Mouse (Mus musculus) frontal cortex, postnatal 14 days (tissue): ENCODE measurements around the gene Sorl1.

Source experiments
- DNase-seq, 2 experiments: peaks; one replicate each; pipeline ENCODE4 v3.0.0; 2022; ENCODE audit warnings: low spot score in 2 of 2

Gene Sorl1

DNA sequence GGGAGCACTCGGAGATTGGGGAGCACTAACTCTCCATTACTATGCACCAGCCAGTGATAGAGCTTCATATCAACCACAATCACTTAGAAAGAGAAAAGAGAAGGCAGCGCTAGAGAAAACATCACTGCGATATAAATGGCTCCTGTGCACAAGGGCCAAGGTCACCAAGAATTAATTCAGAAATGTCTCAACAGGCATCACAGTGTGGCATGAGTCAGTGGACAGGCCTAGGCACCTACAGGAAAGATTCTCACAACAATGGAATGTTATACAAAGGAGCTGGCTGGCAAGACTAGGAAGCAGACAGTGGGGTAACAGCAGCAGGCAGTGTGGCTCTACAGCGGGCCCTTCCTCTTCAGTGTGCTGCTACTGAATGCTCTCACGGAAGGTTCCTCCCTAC lies 115.6 kb downstream of the Sorl1 start:
- DNase-seq: no peak

DNA sequence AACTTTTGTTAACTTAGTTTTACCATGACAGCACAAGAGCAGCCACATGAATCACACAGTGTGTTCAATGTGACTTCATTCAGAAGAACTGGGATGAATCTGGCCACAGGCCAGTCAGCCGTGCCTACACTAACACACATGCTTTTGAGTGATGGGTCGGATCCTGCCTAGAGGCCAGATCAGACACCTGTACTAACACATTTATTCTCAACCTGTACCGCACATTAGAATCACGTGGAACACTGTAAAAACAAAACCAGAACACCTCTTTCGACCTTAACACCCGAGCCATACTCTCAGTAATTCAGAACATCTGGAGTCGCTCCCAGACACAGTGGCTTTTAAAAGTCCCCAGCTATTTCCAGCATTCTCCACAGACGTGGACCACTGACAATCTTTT lies 119.0 kb downstream of the Sorl1 start:
- DNase-seq: no peak

DNA sequence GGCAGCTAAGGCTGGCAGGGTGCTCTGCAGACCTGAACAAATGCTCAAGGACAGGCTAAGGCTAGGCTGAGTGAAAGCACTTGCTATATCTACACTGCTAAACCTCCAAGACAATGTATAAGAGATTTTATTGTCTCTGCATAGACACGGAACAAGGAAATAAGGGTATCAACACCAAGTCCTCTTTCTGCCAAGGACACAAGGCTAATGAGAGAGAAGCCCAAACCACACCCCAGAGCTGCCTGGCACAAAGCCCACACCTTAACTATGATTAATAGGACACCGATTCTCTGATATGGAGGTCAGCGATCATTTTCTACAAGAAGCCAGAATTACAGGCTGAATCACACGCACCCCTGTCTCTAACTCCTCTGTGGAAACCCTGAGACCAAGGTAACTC lies 120.0 kb downstream of the Sorl1 start:
- no peak for DNase-seq

DNA sequence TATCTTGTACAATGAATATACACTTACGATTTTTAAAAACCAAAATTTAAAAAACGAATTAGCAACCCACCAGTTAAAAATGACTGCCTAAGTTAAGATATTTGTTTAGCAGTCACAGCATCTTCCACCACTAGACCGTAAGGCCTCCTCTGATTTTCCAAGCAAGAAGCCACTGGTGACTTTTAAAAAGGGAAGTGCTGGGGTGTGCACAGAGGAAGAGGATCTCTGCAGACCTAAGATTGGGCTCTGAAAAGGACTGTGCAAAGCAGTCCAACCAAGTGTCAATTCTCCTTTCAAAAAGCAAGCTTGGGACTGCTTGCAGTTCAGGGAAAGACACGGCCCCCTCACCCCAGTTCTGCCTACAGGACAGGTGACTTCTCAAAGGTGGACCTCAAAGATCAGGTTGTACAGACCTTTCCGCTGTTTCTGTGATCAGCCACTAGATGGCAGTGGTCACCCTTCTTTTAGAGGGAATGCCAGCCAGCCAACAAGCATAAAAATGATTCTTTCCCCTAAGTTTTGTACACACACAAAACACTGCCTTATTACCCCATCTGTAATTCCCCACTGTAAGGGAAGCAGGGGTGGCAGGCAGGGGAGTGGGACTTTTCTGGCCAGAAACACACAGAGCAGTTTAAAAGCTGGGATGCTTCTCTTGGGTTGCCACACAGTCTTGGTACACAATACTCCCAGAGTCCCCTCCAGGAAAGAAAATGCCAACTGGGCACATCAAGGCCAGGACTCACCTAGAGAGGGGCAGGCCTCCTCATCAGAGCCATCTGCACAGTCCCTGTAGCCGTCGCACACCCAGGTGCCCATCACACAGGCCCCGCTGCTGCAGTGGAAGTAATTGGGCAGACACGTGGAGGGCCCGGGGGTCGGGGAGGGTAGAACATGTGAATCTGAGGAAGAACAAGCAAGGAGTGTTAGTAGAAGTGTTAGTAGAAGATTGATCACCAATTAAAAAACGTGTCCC lies 124.3 kb downstream of the Sorl1 start:
- DNase-seq: peak in 1 of 2 experiments; percentile 33

DNA sequence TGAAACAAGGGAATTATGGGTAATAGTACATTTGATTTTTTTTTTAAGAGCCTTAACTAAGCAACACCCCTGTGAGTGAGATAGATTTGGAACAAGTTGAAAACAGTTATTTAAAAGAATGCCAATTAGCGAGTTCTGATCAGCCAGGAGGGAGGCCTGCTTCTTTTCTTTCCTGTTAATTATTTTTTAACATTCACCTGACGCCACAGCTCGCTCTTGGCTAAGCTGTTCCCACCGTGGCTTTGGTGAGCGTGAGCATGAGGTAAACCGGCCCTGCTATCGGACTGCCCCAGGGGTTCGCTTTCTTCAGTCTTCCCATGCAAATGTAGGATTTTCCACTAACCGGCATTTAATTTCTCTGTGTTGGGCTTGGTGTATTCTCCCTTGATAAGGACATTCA lies 128.8 kb downstream of the Sorl1 start:
- DNase-seq: no peak

DNA sequence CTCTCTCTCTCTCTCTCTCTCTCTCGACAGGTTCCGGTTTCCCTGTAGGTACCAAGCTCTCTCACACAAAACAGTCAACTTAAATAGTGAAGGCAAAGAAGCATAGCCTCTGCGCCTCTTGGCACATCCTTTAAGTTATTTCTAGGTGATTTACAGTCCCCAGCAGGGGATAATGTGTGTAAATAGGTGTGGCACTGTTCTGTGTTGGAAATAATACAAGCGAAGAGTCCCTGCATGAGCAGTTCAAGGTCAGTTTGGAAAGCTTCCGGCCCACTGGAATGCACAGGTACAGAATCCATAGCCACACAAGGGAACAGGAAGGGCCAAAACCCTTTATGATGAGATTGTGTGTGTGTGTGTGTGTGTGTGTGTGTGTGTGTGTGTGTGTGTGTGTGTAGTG lies 130.3 kb downstream of the Sorl1 start:
- no peak for DNase-seq

DNA sequence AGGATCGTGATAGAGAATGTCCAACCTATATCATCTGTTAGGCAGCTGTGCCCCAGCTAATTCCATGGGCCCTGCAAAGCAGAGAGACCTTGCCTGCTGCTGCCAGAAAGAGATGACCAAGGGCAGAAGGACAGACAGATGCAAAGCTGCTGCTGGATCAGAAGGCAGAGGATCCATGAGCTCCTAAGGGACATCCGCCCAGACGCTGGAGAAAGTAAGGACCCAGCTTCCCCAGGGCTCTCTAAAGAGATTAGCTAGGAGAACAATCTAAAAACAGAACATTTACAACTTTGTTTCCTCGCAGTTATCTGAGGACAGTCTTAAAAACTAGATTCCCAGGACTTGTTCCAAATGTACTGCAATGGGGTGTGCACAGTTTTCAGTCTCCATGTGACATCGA lies 131.3 kb downstream of the Sorl1 start:
- no peak for DNase-seq

DNA sequence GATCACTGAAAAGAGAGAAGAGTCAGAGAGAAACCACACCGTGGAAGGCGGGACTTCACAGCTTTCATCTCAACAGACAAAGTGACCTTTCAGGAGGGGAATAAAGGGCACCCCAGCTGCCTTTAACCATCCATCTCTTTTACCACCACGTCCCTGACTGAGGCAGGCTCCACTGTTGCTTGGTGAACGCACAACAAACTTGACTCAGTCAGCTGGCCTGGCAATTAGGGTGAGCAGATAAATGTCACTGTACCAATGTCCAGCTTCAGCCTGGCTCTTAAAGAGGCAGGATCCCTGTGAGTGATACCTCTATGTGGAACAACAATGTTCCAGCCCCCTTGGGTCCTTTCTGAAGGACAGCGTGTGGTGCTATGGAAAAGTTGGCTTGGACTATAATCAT lies 138.5 kb downstream of the Sorl1 start:
- DNase-seq: no peak

DNA sequence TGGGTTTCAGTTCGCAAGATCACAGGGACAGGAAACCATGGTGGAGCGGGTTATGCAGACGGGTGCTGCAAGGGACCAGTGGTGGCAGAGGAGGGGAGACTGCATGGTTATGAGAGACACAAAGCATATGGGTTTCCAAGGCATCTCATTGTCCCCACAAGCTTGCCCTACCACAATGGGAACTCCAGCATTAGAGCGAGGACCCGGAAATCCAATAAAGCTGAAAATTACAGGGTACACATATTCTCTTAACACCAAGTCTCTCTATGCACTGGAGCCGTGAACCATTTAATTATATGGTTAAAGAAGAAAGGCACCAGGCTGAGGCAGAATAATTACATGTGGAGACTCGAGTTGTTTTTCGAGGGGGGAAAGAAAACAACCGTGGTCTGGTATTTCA lies 139.0 kb downstream of the Sorl1 start:
- DNase-seq: no peak

DNA sequence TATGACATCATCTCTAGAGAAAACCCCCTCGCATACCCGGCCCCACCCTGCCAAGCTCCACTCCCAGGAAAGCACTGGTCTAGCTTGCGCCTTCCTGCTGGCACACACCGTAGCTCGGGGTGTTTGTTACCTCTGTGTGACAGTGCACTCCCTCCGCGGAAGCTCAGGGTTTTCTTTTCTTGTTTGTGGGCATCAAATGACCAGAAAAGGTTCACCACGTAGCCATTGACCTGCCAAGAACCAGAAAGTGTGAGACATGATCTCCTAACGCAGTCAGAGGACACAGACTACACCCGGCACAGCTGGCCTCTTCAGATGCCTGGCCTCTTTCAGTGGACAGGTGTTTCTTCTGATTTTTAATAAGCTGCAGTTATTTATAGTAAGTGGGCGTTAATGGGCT lies 139.8 kb downstream of the Sorl1 start:
- no peak for DNase-seq

DNA sequence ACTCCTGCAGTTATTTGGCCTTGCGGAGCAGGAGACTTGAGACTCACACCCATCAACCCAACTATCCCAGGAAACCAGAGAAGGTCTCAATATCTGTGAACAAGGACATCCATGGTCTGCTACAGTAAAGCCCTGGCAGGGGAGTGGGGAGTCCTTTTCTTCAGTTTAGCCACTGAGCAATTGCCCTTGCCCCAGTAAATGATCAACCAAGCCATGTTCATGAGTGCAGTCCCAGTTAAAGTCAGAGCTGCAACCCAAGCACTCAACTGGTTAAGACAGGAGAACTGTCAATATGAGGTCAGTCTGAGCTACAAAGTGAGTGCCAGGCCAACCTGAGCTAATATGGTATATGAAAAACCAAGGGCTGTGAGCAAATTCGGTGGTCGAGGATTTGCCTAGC lies 140.8 kb downstream of the Sorl1 start:
- DNase-seq: no peak

DNA sequence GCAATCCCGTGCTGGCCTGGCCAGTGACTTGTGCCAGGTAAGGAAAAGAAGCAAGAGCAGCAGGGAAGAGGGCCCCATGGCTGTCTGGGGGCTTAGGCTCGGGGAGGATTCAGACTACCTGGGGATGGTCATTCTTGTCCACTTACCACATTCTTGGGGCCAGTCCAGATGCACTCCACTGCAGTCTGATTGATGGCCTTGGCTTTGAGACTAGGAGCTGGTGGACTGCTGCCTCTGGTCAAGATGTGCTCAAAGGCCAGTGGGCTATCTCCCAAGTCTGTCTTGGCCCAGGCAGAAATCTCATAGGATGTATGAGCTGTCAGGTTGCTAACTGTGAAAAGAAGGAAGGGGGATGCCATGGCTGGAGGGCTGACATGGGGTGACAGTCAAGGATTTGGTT lies 141.3 kb downstream of the Sorl1 start:
- DNase-seq: no peak

DNA sequence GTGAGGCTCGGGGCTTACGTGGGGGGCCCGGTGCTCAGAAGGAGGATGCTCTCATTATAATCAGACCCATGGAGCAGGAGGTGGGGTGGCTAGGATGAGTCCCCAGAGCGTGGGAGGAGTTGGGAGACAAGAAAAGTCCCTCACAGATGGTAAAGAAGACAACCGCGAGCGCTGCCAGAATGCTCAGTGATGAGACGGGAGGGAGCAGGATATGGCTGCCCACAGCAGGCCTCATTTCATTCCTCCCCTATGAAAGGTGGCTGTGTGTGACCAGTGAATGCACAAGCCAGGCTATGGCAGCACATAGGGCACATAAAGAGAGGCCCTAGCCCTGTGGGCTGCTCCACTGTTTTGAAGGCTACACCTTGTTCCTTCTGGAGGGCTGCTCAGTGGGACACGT lies 142.1 kb downstream of the Sorl1 start:
- peak; percentile 40 to 53 for DNase-seq

DNA sequence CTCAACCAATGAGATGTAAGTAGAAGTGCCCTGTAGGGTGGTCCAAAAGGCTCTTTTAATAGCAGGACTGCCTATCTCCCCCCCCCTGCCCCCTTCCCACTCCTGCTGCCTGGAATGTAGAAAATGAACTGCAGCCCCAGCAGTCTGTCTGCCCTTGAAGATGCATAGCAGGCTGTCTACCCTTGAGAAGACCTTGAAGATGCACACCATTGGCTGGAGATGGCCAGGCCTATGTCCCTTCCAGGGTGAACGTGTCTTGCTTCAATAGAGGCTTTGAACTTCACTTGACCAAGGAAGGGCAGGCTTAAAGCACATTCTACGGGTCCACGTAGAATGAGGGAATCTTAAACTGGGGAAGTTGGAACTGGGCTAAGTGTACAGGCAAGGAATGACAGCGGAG lies 142.8 kb downstream of the Sorl1 start:
- DNase-seq: no peak

DNA sequence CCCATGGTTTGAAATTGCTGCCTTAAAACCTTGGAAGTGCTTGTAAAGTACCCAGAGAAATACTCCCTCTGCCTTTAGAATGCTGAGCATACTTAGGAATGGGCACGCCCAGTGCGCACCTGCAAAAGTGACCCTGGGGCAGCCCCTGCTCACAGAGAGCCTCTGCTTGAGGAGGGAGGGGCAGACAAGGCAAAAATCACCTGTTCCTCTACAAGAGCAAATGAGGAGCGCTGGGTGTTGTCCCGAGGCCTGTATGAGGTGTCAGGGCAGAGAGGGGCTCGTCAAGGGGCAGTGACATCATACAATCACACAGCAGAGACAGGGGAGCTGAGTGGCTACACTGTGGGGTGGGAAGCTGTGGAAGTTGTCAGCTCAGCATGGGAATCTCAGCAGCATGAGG lies 143.3 kb downstream of the Sorl1 start:
- DNase-seq: no peak

DNA sequence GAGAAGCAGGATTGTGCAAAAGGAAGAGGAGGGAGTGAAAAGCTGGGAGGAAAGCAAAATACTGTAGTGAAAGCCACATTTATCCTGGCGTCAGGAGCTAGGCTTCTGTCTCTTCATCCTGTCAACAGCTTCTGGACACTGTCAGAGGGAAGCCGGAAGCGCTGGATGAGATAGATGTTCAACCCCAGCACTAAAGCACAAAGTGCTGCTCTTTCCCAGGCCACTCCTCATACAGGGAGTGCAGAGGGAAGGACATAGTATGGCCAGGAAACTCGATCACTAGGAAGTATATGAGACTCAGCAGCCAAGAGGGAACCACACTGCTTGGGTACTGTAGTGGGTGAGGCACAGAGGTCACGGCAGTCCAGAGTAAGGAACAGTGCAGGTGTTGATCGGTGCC lies 145.7 kb downstream of the Sorl1 start:
- DNase-seq: no peak

DNA sequence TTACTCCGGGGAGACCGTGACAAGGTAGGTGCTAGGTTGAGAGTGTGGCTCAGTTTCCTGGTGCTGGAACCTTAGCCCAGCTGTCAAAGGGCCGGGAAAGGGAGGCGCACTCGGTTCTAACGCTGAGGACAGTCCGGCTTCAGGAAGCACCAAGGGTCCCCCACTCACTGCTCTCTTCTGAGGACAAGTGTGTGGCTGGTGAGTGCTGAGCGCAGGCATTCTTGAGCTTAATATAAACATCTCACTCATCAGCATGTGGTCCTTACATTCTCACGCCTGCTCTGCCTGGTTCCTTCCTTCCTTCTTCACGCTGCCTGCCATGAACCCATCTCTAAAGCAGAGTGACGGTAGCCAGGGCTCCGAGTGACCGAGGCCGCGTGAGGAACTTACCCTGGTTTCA lies 148.1 kb downstream of the Sorl1 start:
- DNase-seq: no peak

DNA sequence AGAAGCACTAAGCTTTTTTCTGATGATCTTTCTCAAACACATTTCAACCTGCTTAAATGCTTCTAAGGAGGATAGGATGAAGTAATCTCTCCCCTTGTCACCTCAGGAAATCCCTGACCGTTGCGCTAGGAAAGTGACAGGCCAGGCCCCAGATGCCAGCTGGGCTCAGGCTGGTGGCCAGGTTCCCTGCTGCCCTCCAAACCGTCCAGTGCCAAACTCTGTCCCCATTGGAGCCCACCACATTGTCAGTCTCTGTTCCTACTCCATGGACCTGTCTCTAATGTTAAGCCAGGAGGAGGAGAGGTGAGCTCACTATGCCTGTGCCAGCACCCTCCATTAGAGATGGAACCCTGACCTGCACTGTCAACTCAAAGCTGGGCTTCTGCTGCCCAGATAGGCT lies 149.4 kb downstream of the Sorl1 start:
- no peak for DNase-seq

DNA sequence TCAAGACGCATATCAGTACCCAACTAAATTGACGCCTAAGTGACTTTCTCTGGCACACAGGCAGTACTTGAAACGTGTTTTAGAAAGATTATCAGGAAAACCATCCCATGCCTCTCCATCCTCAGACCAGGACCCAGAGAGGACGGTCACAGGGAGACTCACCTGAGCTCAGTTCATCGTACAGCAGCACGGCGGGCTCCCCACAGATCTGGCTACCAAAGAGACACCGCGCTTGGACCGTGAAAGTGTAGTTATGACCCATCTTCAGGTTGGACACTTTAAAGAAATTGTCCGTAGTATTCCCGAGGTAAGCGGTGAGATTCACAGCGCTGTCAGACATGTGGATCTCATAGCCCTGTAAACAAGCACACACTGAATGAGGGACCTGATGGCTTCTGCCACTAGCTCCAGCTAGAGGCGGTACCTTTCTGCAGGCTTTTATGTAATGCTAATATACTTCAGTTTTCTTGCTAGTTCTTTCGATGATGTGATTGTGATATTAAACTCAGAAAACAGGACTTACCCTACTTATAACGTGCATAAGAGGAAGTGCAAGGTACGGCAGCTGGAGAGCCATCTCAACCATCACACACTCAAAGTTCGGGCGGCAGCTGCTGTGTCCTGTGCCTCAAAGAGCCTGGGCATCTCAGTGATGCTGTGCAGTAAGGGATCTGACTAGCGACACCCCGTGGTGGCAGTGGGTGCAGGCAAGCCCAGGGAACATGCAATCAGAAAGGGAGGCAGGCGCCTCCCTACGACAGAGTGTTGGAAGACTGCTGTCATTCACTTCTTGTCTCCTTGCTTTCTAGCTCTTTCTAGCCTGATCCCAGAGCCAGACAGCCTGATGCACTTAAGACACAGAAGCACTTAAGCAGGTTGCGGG lies 150.1 kb downstream of the Sorl1 start:
- peak; percentile 73 to 78 for DNase-seq

DNA sequence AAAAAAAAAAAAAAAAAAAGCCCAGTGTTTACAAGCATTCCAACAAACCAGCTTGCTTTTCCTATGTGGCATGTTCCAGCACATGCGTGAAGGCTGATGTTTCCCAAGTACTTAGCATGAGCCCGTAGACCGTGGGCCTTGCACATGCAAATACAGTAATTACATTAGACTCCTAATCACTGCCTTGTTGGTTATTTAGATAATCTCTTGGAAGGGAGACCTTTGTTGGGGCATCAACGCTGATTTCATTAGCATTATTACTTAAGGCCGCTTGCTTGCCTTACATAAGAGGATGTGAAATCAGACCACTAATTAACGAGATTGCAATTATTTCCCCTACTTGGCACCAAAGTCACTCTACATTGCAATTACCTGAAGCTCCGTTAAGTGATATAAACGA lies 154.1 kb downstream of the Sorl1 start:
- DNase-seq: no peak

DNA sequence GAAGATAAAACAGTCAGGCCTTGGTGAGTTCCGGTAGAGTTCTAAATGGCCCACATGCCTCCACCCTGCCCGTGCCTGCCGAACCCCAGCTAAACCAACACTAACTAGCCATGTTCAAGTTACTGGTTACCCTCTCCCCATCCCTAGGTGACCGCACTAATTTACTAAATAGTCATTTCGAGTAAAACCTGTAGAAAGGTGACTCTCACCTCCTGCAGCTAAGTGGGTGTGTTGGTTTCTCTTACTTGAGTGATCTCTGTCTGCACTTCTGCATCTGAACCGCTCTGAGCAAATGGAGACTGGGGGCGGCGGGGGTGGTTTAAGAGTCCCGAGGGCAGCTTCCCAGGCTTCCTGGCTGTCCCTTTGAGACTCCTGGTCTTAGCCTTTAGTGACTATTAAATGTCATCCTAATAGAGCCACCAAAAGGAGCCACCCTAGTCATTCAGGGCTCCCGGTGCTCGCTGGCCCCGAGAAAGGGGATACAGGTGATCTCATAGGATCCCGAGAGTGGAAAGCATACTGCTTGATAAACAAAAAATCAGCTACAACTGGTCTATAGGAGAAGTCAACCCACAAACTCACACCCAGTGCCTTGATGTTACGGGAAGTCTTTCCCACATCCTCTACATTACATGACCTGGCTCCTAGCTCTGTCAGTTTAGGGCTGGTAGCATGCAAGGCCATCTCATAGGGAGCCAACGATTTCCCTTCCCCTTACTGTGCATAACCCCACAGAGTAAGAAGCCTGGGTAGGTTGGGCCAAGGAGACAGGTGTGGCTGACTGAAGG lies 155.2 kb downstream of the Sorl1 start:
- no peak for DNase-seq

DNA sequence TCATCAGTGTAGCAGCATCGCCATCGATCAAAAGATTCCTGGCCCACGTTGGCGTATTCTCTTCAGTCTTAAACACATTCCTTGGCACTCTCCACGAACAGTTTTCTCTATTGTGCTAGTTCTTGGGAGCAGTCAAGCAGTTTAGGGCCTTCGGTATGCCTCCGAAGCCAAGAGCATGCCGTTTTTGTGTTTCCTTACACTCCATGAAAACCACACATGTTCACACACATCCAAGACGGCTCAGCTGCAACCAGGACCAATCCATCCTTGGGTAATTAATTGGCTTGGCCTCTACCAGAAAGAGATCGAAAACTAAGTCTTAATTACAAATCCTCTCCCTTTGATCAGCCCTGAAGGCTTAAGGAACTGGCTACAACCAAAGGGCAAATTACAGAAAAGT lies 162.8 kb downstream of the Sorl1 start:
- DNase-seq: no peak
